Mouse (Mus musculus) kidney, postnatal 36 days (tissue): ENCODE results near the gene Itga2.

Experiments used
- DNase-seq, 2 experiments: peaks; one replicate each; pipeline ENCODE4 v3.0.0; 2021 to 2022; ENCODE audit warnings: mixed read lengths in 2 of 2

Gene Itga2

GRCm38 (mm10) chr13:114931775-114932294, at the start of gene Itga2:
Gene Itga2, minus strand, starts transcription at chr13:114932100.
- peak; percentile 62 to 82 for DNase-seq

- DNase-seq: peak; percentile 22 to 50
These were observed 49.0 kb upstream of the Itga2 start for GRCm38 (mm10) chr13:114980831-114981419.

GRCm38 (mm10) chr13:114974484-114975042, 42.7 kb upstream of the Itga2 start:
- no peak for DNase-seq

- DNase-seq: no peak
These were observed 40.0 kb upstream of the Itga2 start for GRCm38 (mm10) chr13:114971905-114972304.

GRCm38 (mm10) chr13:114964233-114964632, 32.3 kb upstream of the Itga2 start:
- DNase-seq: peak; percentile 64 to 85

GRCm38 (mm10) chr13:114954516-114954915, 22.6 kb upstream of the Itga2 start:
- no peak for DNase-seq

- DNase-seq: no peak
These were observed 1.6 kb upstream of the Itga2 start for GRCm38 (mm10) chr13:114933541-114933940.

- peak in 1 of 2 experiments; percentile 14 for DNase-seq
These were observed 777 bp downstream of the Itga2 start for GRCm38 (mm10) chr13:114930996-114931649.

GRCm38 (mm10) chr13:114924785-114925184, 7.1 kb downstream of the Itga2 start:
- DNase-seq: no peak

GRCm38 (mm10) chr13:114923331-114923730, 8.6 kb downstream of the Itga2 start:
- peak; percentile 19 to 35 for DNase-seq

GRCm38 (mm10) chr13:114915767-114916166, 16.1 kb downstream of the Itga2 start:
- DNase-seq: no peak

GRCm38 (mm10) chr13:114914963-114915362, 16.9 kb downstream of the Itga2 start:
- no peak for DNase-seq

- no peak for DNase-seq
These were observed 17.3 kb downstream of the Itga2 start for GRCm38 (mm10) chr13:114914559-114914958.

- DNase-seq: no peak
These were observed 21.3 kb downstream of the Itga2 start for GRCm38 (mm10) chr13:114910629-114911028.

- DNase-seq: no peak
These were observed 22.4 kb downstream of the Itga2 start for GRCm38 (mm10) chr13:114909514-114909913.

- DNase-seq: no peak
These were observed 24.0 kb downstream of the Itga2 start for GRCm38 (mm10) chr13:114907876-114908275.

GRCm38 (mm10) chr13:114896751-114897386, 35.0 kb downstream of the Itga2 start:
- peak; percentile 58 to 73 for DNase-seq

GRCm38 (mm10) chr13:114895896-114896295, 36.0 kb downstream of the Itga2 start:
- DNase-seq: peak; percentile 32 to 63

- DNase-seq: no peak
These were observed 37.2 kb downstream of the Itga2 start for GRCm38 (mm10) chr13:114894718-114895117.

- no peak for DNase-seq
These were observed 40.2 kb downstream of the Itga2 start for GRCm38 (mm10) chr13:114891655-114892054.

GRCm38 (mm10) chr13:114887695-114888094, 44.2 kb downstream of the Itga2 start:
- DNase-seq: no peak

- DNase-seq: no peak
These were observed 44.6 kb downstream of the Itga2 start for GRCm38 (mm10) chr13:114887293-114887692.

- DNase-seq: peak; percentile 4 to 5
These were observed 46.7 kb downstream of the Itga2 start for GRCm38 (mm10) chr13:114885171-114885570.
